Mouse (Mus musculus) myocyte (in vitro differentiated cells): ENCODE data around the gene Cblb. TPM values are rescaled to one million over a fixed set of nuclear protein-coding genes. Genes with fewer than 3 reads are reported as not detected.

Source experiments
- H3K27me3 ChIP-seq: one replicate; pipeline ENCODE4 v1.6.1; 2011; ENCODE audit not compliant: control insufficient read depth, insufficient read depth, insufficient read length
- H3K36me3 ChIP-seq: one replicate; pipeline ENCODE4 v1.6.1; 2011; ENCODE audit not compliant: control insufficient read depth, insufficient read depth
- H3K4me2 ChIP-seq: one replicate; pipeline ENCODE4 v1.6.1; 2011; ENCODE audit warnings: low read depth, control low read depth
- H3K4me3 ChIP-seq: one replicate; pipeline ENCODE4 v1.5.1; 2011; ENCODE audit warnings: mild to moderate bottlenecking, control low read depth, moderate library complexity
- H3K79me2 ChIP-seq: one replicate; pipeline ENCODE4 v1.6.1; 2011; ENCODE audit not compliant: control insufficient read depth, insufficient read depth
- H3ac ChIP-seq: one replicate; pipeline ENCODE4 v1.6.1; 2011; ENCODE audit not compliant: control insufficient read depth, insufficient read length
- CEBPB ChIP-seq: IDR thresholded peaks from 2 replicates; pipeline ENCODE4 v1.6.1; 2011; ENCODE audit warnings: mild to moderate bottlenecking, moderate library complexity; ENCODE audit not compliant: poor library complexity, insufficient read depth, severe bottlenecking
- E2F4 ChIP-seq: IDR thresholded peaks from one replicate; pipeline ENCODE4 v1.6.1; 2011; ENCODE audit warnings: mild to moderate bottlenecking, control low read depth, moderate library complexity; ENCODE audit not compliant: insufficient read depth
- MAX ChIP-seq: IDR thresholded peaks from one replicate; pipeline ENCODE4 v1.6.1; 2011; ENCODE audit warnings: low read depth, mild to moderate bottlenecking, control low read depth
- MYOD1 ChIP-seq, 3 experiments: IDR thresholded peaks; one replicate each; pipeline ENCODE4 v1.6.1; 2011; ENCODE audit warnings: control low read depth in 2 of 3, low read depth in 2 of 3, mild to moderate bottlenecking in 2 of 3, moderate library complexity in 1 of 3; ENCODE audit not compliant: insufficient read length in 2 of 3, control insufficient read depth in 1 of 3
- MYOG ChIP-seq, 3 experiments: IDR thresholded peaks; one replicate each; pipeline ENCODE4 v1.6.1; 2011; ENCODE audit warnings: control low read depth in 2 of 3, low read depth in 2 of 3, mild to moderate bottlenecking in 2 of 3; ENCODE audit not compliant: insufficient read length in 2 of 3, control insufficient read depth in 1 of 3, insufficient read depth in 1 of 3
- POLR2A ChIP-seq: IDR thresholded peaks from one replicate; pipeline ENCODE4 v1.6.1; 2011; ENCODE audit warnings: low read depth, mild to moderate bottlenecking, control low read depth, moderate library complexity; ENCODE audit not compliant: insufficient read length
- POLR2AphosphoS2 ChIP-seq: IDR thresholded peaks from one replicate; pipeline ENCODE4 v1.6.1; 2011; ENCODE audit warnings: low read depth, control low read depth; ENCODE audit not compliant: insufficient read length
- REST ChIP-seq: IDR thresholded peaks from one replicate; pipeline ENCODE4 v1.6.1; 2011; ENCODE audit warnings: mild to moderate bottlenecking, control low read depth, moderate library complexity; ENCODE audit not compliant: insufficient read depth, insufficient read length
- SRF ChIP-seq: IDR thresholded peaks from one replicate; pipeline ENCODE4 v1.6.1; 2011; ENCODE audit warnings: low read depth; ENCODE audit not compliant: control insufficient read depth, insufficient read length
- TCF12 ChIP-seq: IDR thresholded peaks from one replicate; pipeline ENCODE4 v1.6.1; 2011; ENCODE audit warnings: mild to moderate bottlenecking, control low read depth; ENCODE audit not compliant: poor library complexity, insufficient read depth, severe bottlenecking
- TCF3 ChIP-seq: IDR thresholded peaks from one replicate; pipeline ENCODE4 v1.6.1; 2011; ENCODE audit warnings: low read depth, control low read depth; ENCODE audit not compliant: insufficient read length
- USF1 ChIP-seq: IDR thresholded peaks from one replicate; pipeline ENCODE4 v1.6.1; 2011; ENCODE audit warnings: low read depth, mild to moderate bottlenecking, control low read depth, moderate library complexity
- polyA plus RNA-seq: library from polyadenylated mRNA; unstranded; fragments of >200 nt; fragmentation: generic; extraction: Trizol; gene quantifications from one replicate; pipeline ENCODE4 v1.2.1, GENCODE M21; 2012; ENCODE audit warnings: missing spikeins

Cblb gene
- polyA plus RNA-seq, 1 experiment = 7.7 TPM

GRCm38 (mm10) chr16:52143101-52143500 is 112.1 kb downstream of the Cblb start:
- TF ChIP-seq POLR2A (no peak), POLR2AphosphoS2 (no peak), REST (no peak), SRF (no peak), USF1 (no peak), TCF3 (no peak), E2F4 (no peak), CEBPB (no peak), MAX (no peak), MYOG (IDR thresholded peaks at IDR 0.05; ENCODE audit: control insufficient read depth in 1 of 3, insufficient read depth in 1 of 3, insufficient read length in 2 of 3, low read depth in 2 of 3) (no peak), MYOD1 (IDR thresholded peaks at IDR 0.05; ENCODE audit: control insufficient read depth in 1 of 3, insufficient read length in 2 of 3, low read depth in 2 of 3) (no peak)
- H3K4me2 ChIP-seq = no peak overlapping the region
- no peak overlapping the region for H3ac ChIP-seq
- H3K27me3 ChIP-seq = no peaks in the 10 kb centered on the region
- H3K79me2 ChIP-seq = no peaks in the 10 kb centered on the region
- no peak overlapping the region for H3K4me3 ChIP-seq
- peaks cover 28% of the 10 kb centered on the region for H3K36me3 ChIP-seq

- no peak overlapping the region for H3K4me2 ChIP-seq
- no peak overlapping the region for H3ac ChIP-seq
- H3K36me3 ChIP-seq = peaks cover 28% of the 10 kb centered on the region
- H3K79me2 ChIP-seq = no peaks in the 10 kb centered on the region
- no peaks in the 10 kb centered on the region for H3K27me3 ChIP-seq
- TF ChIP-seq MAX (no peak), USF1 (no peak), POLR2AphosphoS2 (no peak), TCF12 (no peak), E2F4 (no peak), REST (no peak), POLR2A (no peak), SRF (no peak), MYOG (IDR thresholded peaks at IDR 0.05; ENCODE audit: control insufficient read depth in 1 of 3, insufficient read depth in 1 of 3, insufficient read length in 2 of 3, low read depth in 2 of 3) (no peak), CEBPB (no peak), TCF3 (no peak), MYOD1 (IDR thresholded peaks at IDR 0.05; ENCODE audit: control insufficient read depth in 1 of 3, insufficient read length in 2 of 3, low read depth in 2 of 3) (no peak)
- no peak overlapping the region for H3K4me3 ChIP-seq
These were observed 112.8 kb downstream of the Cblb start for GRCm38 (mm10) chr16:52143818-52144217.

- H3K4me3 ChIP-seq = no peak overlapping the region
- no peak overlapping the region for H3K4me2 ChIP-seq
- H3K36me3 ChIP-seq = peaks cover 28% of the 10 kb centered on the region
- TF ChIP-seq TCF12 (no peak), USF1 (no peak), TCF3 (no peak), POLR2AphosphoS2 (no peak), REST (no peak), MYOD1 (IDR thresholded peaks at IDR 0.05; ENCODE audit: control insufficient read depth in 1 of 3, insufficient read length in 2 of 3, low read depth in 2 of 3) (no peak), MAX (no peak), CEBPB (no peak)
- no peak overlapping the region for H3ac ChIP-seq
- no peaks in the 10 kb centered on the region for H3K27me3 ChIP-seq
- H3K79me2 ChIP-seq = no peaks in the 10 kb centered on the region
These were observed 113.8 kb downstream of the Cblb start for GRCm38 (mm10) chr16:52144792-52145191.

GRCm38 (mm10) chr16:52145552-52145951 is 114.5 kb downstream of the Cblb start:
- Histone ChIP-seq H3K36me3 (peaks cover 28% of the 10 kb centered on the region), H3K27me3 (no peaks in the 10 kb centered on the region), H3K4me2 (no peak overlapping the region), H3K4me3 (no peak overlapping the region), H3ac (no peak overlapping the region), H3K79me2 (no peaks in the 10 kb centered on the region)
- TF ChIP-seq MYOG (IDR thresholded peaks at IDR 0.05; ENCODE audit: control insufficient read depth in 1 of 3, insufficient read depth in 1 of 3, insufficient read length in 2 of 3, low read depth in 2 of 3) = no peak
- no peak for TF ChIP-seq SRF

GRCm38 (mm10) chr16:52146976-52147696 is 116.1 kb downstream of the Cblb start:
- Histone ChIP-seq H3K4me2 (no peak overlapping the region), H3K36me3 (peaks cover 29% of the 10 kb centered on the region), H3K27me3 (no peaks in the 10 kb centered on the region), H3K79me2 (no peaks in the 10 kb centered on the region), H3K4me3 (no peak overlapping the region), H3ac (no peak overlapping the region)
- TF ChIP-seq CEBPB (no peak), TCF12 (no peak), USF1 (no peak), POLR2A (no peak), E2F4 (no peak), REST (no peak), SRF (no peak), POLR2AphosphoS2 (no peak), TCF3 (no peak), MAX (no peak), MYOD1 (IDR thresholded peaks at IDR 0.05; ENCODE audit: control insufficient read depth in 1 of 3, insufficient read length in 2 of 3, low read depth in 2 of 3) (no peak)
